Mouse (Mus musculus): ENCODE data around the gene Tapbpl. TPM values are rescaled to one million over a fixed set of nuclear protein-coding genes. Genes with fewer than 3 reads are reported as not detected.
A peak's percentile ranks its signal among the peaks of the same experiment; 100 is the strongest.
"Not testable (repeated sequence)": the region's sequence is repeated elsewhere in the genome, so short reads cannot be mapped to it uniquely, and the experiment has no call there.

Tapbpl gene
- 23.1 and 29.7 TPM in 2 replicates for total RNA-seq (2017)

DNA sequence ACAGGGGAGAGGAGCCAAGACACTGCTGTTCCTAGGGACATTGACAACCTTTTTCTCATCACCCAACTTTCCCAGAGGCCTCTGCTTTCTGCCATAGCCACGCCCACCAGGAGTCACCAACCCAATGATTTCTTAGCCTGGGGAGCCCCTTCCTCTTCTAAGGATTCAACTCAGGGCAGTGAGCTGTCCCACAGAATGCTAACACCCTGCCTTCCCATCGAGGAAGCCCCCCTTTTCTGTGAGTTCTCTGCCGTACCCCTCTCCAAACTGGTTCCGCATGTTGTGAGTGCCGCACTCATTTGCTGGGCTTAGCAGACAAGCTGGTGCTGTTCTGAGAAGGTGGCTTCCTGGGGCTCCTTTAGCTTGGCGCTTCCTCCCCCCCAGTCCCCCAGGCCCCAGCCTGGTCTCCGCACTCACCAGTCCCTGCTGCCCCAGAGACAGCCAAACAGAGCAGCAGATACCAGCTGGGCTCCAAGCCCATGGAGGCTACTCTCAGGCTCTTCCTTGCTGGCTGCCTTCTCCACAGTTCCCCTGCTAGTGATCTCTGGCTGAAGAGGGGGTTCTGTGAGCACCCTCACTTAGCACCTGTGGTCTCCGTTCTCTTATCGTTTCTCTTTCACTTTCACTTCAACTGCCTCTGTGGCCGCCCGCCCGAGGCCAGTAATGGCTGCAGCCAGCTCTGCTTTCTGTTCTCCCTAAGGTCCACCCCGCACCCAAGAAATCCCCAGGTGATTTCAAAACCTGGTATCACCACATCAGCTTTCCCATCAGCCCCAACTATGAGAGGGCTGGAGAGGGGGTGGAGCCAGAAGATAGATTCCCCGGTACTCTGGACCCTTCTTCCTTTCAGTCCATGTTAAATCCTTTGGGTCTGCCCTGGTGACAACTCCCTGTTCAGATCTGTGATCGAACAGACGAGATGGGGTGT, at the start of gene Tapbpl:
Gene Tapbpl (minus strand): TSS at position 744 of the 928 bp plus-strand sequence.
- ATAC-seq (replicated peaks in 1 of 2; ENCODE audit: insufficient read depth in 1 of 2, low FRiP score in 2 of 2, low TSS enrichment in 1 of 2, low read depth in 1 of 2, poor library complexity in 2 of 2, severe bottlenecking in 2 of 2): peak; percentile 76 to 83

- peak; percentile 71 to 81 for ATAC-seq (replicated peaks in 1 of 2; ENCODE audit: insufficient read depth in 1 of 2, low FRiP score in 2 of 2, low TSS enrichment in 1 of 2, low read depth in 1 of 2, poor library complexity in 2 of 2, severe bottlenecking in 2 of 2)
Measured at GRCm38 (mm10) chr6:125279729-125280128, 48.1 kb upstream of the Tapbpl start.

DNA sequence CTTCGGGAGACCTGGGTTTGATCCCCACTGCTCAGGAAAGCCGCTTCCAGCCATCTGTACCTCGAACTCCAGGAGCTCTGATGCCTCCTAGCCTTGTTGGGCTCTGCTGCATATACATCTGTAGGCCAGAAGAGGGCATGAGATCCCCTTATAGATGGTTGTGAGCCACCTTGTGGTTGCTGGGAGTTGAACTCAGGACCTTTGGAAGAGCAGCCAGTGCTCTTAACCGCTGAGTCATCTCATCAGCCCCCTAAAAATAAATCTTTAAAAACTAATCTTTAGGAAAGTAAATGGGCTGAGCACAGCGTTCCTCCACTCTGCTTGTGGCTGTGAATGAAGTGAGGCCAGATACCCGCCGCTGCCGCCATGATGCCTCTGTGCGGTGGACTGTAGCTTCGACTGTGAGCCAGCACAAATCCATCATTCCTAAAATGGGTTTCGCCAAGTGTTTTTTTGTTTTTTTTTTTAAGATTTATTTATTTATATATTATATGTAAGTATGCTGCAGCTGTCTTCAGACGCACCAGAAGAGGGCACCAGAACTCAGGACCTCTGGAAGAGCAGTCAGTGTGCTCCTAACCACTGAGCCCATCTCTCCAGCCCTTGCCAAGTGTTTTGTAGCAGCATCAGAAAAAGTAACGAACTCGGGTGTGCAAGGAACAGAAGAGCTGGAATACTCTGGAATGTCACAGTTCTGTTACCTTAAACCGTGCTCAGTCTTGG, 43.3 kb upstream of the Tapbpl start:
- no peak for ATAC-seq (replicated peaks in 1 of 2; ENCODE audit: insufficient read depth in 1 of 2, low FRiP score in 2 of 2, low TSS enrichment in 1 of 2, low read depth in 1 of 2, poor library complexity in 2 of 2, severe bottlenecking in 2 of 2)

GRCm38 (mm10) chr6:125272228-125272785, 40.6 kb upstream of the Tapbpl start:
- ATAC-seq (replicated peaks in 1 of 2; ENCODE audit: insufficient read depth in 1 of 2, low FRiP score in 2 of 2, low TSS enrichment in 1 of 2, low read depth in 1 of 2, poor library complexity in 2 of 2, severe bottlenecking in 2 of 2): no peak

DNA sequence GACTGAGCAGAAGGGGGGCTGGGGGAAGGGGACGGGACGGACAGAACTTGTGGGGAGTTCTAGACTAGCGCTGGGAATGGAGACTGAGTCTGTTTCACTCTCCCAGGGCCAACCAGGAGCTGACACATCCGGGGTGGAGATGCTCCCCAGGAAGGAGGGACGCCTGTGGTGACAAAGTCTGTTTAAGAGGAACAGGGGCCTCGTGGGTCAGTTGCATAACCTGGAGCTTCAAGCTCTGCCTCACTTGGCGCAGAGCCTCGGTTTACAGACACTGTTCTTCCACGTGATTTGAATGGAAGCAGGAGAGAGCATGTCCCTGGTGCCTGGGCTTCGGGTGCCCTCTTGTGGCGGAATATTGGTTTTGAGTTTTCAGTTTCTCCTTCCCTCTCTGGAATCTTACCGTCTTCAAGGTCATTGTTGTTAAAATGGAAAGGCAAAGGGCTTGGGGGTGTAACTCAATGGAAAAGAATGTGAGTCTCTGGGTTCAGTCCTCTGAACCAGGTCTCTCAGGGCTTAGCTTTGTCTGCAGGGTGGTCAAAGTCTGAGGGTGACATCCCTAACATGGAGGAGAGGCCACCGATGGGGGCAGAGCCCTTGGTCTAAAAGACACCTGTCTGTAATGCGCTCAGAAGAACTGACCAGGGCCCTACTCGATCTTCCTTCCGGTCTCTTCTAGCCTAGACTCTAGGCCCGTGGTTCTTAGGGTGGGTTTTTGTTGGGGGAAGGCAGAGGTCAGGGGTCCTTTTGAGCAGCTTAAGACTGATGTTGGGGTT, 40.0 kb upstream of the Tapbpl start:
- ATAC-seq (replicated peaks in 1 of 2; ENCODE audit: insufficient read depth in 1 of 2, low FRiP score in 2 of 2, low TSS enrichment in 1 of 2, low read depth in 1 of 2, poor library complexity in 2 of 2, severe bottlenecking in 2 of 2): peak; percentile 94

DNA sequence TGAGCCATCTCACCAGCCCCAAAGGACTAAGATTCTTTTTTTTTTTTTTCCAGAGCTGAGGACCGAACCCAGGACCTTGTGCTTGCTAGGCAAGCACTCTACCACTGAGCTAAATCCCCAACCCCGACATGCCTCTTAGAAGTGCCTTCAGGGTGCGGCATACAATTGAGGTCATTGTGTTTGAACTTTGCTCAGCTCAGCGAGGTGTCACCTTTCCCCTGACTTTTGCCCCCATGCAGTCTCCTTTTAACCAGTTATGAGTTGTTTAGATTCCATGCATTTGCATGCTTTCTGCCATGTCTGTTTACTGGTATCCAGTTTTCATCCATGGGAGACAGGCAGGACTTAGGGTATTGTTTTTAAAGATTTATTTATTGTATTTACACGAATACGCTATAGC, 37.1 kb upstream of the Tapbpl start:
- ATAC-seq (replicated peaks in 1 of 2; ENCODE audit: insufficient read depth in 1 of 2, low FRiP score in 2 of 2, low TSS enrichment in 1 of 2, low read depth in 1 of 2, poor library complexity in 2 of 2, severe bottlenecking in 2 of 2): no peak

- no peak for ATAC-seq (replicated peaks in 1 of 2; ENCODE audit: insufficient read depth in 1 of 2, low FRiP score in 2 of 2, low TSS enrichment in 1 of 2, low read depth in 1 of 2, poor library complexity in 2 of 2, severe bottlenecking in 2 of 2)
Measured at GRCm38 (mm10) chr6:125267469-125267868, 35.8 kb upstream of the Tapbpl start.

GRCm38 (mm10) chr6:125266600-125266999, 34.9 kb upstream of the Tapbpl start:
- not testable (repeated sequence) for ATAC-seq (replicated peaks in 1 of 2; ENCODE audit: insufficient read depth in 1 of 2, low FRiP score in 2 of 2, low TSS enrichment in 1 of 2, low read depth in 1 of 2, poor library complexity in 2 of 2, severe bottlenecking in 2 of 2)

DNA sequence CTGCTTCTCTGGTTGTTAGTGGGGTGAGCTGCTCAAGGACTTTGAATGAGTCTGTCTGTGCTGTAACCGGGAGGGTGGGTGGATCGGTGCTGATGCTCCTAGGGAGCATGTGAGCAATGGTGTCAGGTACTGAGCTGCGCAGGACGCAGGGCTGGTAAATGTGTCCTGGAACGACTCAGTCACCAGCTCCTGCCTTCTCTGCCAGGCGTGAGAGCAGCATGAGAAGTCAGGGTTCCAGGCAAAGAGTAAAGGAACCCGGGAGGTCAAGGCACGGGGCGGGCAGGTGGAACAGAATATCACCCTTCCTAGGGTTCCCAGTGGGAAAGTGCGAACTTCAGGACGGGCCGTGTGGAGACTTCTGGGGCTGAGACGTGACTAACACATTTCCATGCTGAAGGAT, 34.4 kb upstream of the Tapbpl start:
- no peak for ATAC-seq (replicated peaks in 1 of 2; ENCODE audit: insufficient read depth in 1 of 2, low FRiP score in 2 of 2, low TSS enrichment in 1 of 2, low read depth in 1 of 2, poor library complexity in 2 of 2, severe bottlenecking in 2 of 2)

DNA sequence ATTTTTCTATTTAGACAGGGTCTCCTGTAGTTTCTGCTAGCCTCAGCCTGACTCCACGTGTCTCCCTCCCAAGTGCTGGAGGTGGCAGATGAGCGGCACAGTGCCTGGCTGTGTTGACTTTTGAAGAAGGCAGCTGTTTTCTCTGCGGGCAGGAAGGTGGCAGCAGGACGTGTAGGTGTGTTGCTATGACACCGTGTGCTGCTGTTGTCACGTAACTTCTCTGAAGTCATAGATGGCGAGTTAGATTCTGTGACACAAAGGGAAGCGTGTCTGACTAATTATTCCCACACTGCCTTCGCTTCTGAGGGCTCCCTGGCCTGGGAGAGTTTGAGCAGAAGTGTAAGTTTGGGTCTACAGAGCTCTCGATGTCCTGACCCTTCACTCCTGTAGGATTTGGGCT, 33.6 kb upstream of the Tapbpl start:
- peak; percentile 71 to 86 for ATAC-seq (replicated peaks in 1 of 2; ENCODE audit: insufficient read depth in 1 of 2, low FRiP score in 2 of 2, low TSS enrichment in 1 of 2, low read depth in 1 of 2, poor library complexity in 2 of 2, severe bottlenecking in 2 of 2)

DNA sequence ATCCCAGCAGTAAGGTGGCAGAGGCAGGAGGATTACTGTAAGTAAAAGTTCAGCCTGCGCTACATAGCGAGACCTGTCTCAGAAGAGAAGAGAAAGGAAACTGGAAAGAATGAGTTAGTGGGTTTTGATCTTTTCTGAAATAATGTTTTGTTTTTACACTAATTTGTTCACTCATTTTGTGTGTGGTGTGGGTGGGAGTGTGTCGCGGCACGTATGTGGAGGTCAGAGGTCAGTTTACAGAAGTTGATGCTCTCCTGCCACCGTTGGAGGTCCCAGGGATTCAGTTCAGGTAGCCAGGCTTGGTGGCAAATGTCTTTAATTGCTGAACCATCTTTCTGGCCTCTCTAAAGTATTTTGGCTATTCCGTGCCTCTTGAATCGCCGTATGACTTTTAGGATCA, 32.6 kb upstream of the Tapbpl start:
- no peak for ATAC-seq (replicated peaks in 1 of 2; ENCODE audit: insufficient read depth in 1 of 2, low FRiP score in 2 of 2, low TSS enrichment in 1 of 2, low read depth in 1 of 2, poor library complexity in 2 of 2, severe bottlenecking in 2 of 2)

DNA sequence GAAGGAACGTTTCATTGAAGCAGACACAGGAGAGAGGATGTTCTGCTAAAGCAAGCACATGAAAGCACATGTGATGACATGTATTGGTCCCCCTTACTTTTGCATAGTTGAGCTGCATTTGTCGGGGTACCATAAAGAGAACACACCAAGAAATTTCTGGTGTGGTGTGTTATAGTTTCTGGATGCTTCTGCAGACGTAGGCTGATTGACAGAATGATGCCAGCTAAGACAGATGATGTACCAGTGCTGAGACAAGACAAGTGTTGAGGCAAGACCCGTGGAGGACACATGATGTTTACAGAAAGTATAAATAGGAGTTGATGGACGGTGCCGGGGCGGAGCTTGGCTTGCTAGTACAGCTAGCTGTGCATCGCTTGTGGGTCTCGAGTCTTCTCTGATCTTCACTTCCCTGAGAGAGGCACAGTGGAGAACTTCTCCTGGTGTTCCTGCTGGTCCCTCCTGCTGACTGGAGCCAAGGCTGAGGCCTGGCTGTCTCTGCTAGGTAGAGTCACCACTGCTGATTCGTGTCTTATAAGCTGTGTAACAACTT, 28.4 kb upstream of the Tapbpl start:
- ATAC-seq (replicated peaks in 1 of 2; ENCODE audit: insufficient read depth in 1 of 2, low FRiP score in 2 of 2, low TSS enrichment in 1 of 2, low read depth in 1 of 2, poor library complexity in 2 of 2, severe bottlenecking in 2 of 2): no peak

DNA sequence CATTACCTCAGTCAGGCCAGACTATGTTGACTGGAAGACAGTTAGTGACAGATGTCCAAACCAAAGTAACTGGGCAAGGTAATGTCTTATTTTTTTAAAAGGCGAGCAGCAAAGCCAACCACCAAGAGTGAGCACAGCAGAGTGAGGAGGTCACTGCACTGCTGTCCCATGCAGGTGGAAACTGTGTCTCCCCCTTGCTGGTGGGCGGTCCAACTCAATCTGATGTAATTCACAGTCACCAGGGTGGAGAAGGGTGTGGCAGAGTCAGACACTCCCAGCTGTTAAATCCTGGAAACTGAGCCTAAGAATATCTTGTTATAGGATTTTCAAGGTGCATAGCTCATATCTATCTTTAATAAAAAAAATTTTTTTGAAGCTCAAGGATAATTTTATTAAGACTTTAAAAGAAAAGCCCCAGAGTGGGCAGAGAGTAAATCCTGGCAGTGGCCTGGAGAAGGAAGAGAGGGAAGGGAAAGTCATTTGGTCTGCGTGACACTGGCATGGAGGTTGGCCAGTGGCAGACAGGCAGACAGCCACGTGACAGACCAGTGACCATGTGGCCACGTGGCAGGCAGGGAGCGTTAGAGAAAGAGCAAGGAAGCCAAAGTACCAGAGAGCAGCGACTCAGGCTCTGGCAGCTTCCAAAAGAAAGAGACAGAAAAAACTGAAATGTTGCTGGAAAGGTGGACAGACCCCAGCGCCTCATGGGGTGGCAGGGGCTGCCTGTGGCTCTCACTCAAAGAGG, 24.7 kb upstream of the Tapbpl start:
- no peak for ATAC-seq (replicated peaks in 1 of 2; ENCODE audit: insufficient read depth in 1 of 2, low FRiP score in 2 of 2, low TSS enrichment in 1 of 2, low read depth in 1 of 2, poor library complexity in 2 of 2, severe bottlenecking in 2 of 2)

DNA sequence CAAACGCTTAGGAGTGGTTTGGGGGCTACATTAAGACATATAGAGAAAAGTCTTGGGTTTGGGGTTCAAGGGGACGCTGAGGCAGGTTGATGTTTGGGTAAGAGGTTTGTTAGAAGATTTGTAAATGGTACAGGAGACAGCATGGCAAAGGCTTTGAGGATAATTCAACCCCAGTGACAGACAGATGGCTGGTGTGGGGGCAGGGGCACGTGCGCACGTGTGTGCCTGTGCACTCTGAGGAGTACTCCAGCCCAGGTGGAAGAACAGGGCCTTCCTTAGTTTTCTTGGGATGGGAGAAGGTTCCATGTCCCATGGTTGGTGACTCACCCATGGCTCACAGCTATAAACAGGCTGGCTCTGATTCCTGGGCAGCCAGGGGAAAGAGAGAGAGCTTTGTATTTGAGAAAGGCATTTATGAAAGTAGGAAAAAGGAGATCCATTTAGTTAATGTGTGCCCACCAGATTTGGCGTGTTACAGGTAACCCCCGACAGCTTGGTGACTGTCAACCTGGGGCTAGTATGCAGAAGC, 23.9 kb upstream of the Tapbpl start:
- no peak for ATAC-seq (replicated peaks in 1 of 2; ENCODE audit: insufficient read depth in 1 of 2, low FRiP score in 2 of 2, low TSS enrichment in 1 of 2, low read depth in 1 of 2, poor library complexity in 2 of 2, severe bottlenecking in 2 of 2)

DNA sequence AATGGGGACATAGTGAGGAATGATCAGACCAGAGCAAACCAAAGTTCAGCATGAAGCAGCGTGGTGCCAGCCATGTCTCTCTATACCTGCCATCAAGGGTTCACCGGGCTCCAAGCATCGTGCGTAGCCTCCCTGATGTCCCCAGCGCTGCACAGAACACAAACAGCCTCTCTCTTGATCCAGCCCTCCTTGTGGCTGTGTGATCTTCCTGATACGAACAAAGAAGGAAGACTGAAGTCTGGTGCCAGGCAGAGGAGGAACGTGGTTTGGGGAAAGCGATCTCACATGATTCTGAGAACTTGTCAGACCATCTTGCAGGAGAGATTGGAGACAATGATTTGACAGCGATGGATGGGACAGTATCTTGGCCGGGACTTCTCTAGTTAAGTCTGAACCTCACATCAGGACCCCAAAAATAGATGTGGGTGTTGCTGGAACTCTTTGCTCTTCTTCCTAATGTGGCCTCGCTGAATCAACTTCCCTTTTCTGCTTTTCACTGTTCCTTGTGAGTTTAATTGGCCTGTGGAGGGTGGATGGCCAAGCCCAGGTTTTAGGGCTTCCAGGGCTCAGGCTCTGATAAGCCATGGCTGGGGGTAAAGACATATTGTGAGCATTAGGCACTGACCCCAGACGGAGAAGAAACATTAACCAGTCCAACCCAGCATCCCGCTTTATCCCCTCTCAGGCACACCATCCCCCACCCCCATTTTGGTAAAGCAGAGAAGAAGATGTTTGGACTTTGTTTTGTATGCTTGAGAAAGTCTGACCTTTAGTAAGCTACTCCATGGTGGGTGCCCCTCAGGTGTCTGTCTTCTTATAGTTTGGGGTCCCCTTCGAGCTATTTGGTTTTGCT, 22.4 kb upstream of the Tapbpl start:
- peak; percentile 81 to 84 for ATAC-seq (replicated peaks in 1 of 2; ENCODE audit: insufficient read depth in 1 of 2, low FRiP score in 2 of 2, low TSS enrichment in 1 of 2, low read depth in 1 of 2, poor library complexity in 2 of 2, severe bottlenecking in 2 of 2)

- no peak for ATAC-seq (replicated peaks in 1 of 2; ENCODE audit: insufficient read depth in 1 of 2, low FRiP score in 2 of 2, low TSS enrichment in 1 of 2, low read depth in 1 of 2, poor library complexity in 2 of 2, severe bottlenecking in 2 of 2)
Measured at GRCm38 (mm10) chr6:125252711-125253110, 21.1 kb upstream of the Tapbpl start.
